Mouse (Mus musculus) kidney, adult 8-10 months (tissue): Measurements from ENCODE around the gene Tepsin.

ENCODE experiments used
- DNase-seq, 2 experiments: peaks; one replicate each; pipeline ENCODE4 v3.0.0; 2022

Tepsin gene

DNA sequence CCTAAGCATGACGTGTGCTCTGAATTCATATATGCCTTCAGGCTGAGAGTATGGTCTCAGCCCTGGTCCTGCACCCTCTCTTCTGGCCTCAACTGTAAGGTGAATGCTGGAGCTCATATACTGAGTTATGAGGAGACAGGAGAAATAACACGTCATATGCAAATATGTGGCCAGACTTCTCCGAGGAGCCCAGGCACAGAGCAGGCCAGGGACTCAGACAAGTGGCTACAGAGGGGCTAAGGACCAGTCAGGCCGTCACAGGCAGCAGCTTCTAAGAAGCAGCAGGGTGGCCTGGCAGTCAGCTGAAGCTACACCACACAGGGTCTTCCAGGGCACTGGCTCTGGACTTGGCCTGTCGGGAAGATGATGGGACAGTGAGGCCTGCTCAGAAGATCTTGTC lies 35.2 kb downstream of the Tepsin start:
- DNase-seq, result no peak

DNA sequence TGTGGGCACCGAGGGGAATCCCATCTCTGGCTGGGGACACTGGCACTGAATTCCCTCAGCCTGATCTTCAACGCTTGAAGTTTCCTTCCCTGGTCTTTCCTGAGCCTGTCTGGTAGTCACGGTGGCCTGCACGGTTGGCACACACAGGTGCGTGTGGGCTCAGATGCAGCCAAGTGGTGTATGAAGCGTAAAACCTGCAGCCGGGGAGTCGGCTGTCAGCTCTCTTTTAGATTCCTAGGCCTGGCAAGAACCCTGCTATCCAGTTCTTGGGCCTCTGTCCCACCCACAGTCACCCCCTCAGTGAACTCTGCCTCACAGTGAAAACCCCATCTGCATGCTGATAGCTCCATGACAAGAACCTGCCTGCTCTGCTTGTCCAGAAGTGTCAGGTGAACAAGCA lies 37.9 kb downstream of the Tepsin start:
- DNase-seq, result no peak

- DNase-seq, result no peak
Observed at GRCm38 (mm10) chr11:120055953-120056732, 42.4 kb downstream of the Tepsin start.

DNA sequence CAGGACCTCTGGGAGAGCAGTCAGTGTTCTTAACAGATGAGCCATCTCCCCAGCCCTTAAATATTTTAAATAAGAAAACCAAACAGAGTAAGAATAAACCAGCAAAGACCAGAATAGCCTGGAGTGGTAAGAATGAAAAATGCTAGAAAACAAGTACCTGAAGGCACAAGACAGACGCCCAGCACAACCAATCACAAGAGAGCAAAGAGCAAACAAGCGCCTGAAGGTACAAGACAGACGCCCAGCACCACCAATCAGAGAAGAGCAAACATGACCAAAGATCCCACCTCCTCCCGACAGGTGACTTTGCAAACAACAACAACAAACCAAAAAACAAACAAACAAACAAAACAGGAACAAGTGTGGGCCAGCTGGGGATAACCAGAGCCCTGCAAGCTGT lies 44.7 kb downstream of the Tepsin start:
- DNase-seq, result no peak

DNA sequence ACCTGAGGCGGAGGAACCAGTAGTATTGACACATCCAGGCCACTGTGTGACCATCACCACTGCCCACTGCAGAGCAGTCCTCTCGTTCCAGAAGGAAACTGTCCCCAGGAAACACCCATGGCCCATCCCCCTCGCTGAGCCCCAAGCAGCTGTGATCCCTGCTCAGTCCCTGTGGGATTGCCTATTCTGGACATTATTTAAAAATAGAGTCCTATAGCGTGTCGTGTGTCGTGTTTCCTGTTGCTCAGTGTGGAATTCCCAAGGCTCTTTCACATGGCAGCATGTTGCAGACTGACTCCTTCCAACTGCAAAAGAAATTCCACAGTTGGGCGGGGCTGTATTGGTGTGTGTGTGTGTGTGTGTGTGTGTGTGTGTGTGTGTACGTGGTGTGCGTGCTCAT lies 46.3 kb downstream of the Tepsin start:
- no peak for DNase-seq

- no peak for DNase-seq
Observed at GRCm38 (mm10) chr11:120051124-120051811, 47.3 kb downstream of the Tepsin start.

- DNase-seq, result peak; percentile 27 to 34
Observed at GRCm38 (mm10) chr11:120049067-120049466, 49.5 kb downstream of the Tepsin start.

DNA sequence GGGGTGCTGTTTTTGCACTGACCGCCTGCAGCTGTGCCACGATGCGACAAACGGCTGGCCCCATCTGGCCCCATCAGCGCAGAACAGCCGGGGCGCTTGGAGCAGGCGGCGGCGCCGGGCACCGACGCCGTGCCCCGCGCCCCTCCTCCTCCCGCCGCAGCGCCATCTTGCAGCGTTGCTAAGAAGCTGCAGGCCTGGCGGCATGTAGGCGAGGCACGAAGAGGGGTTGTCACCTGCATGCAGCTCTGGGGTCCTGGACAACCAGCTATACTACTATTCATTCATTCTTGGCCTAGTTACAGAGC lies 50.3 kb downstream of the Tepsin start:
- no peak for DNase-seq

DNA sequence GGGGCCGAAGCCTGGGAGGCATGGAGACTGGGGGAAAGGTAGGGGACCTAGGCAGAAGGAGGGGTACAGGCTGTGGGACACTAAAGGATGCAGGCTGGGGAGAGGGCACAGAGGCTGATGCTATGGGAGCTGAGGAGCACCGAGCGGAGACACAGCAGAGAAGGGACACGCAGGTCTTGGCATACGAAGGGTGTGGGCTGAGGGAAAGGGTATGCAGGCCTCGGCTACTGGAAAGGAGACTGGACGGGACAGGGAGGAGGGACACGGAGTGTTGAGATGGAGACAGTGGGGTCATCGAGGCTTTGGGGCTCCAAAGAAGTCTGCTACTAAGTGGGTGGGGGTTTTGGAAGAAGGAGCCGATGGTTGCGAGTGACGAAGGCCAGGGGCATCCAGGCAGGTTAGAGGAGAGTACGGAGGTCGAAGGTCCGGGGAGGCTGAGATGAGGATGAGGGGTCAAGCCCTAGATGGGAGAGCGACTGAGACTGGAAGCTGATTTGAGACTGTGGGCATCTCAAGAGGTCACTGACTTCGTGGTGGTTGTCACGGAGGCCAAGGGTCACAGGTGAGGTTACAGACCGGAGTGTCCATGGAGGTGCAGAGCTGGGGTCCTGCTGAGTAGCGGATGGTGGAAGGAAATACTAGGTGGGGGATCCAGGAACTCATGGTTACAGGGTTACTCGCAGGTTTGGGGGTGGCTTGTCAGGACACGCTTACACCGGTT lies 50.8 kb downstream of the Tepsin start:
- DNase-seq, result no peak

GRCm38 (mm10) chr11:120046553-120047191 lies 51.9 kb downstream of the Tepsin start, which contains the start of gene Aatk:
Gene Aatk (minus strand): TSS chr11:120047167.
- no peak for DNase-seq

DNA sequence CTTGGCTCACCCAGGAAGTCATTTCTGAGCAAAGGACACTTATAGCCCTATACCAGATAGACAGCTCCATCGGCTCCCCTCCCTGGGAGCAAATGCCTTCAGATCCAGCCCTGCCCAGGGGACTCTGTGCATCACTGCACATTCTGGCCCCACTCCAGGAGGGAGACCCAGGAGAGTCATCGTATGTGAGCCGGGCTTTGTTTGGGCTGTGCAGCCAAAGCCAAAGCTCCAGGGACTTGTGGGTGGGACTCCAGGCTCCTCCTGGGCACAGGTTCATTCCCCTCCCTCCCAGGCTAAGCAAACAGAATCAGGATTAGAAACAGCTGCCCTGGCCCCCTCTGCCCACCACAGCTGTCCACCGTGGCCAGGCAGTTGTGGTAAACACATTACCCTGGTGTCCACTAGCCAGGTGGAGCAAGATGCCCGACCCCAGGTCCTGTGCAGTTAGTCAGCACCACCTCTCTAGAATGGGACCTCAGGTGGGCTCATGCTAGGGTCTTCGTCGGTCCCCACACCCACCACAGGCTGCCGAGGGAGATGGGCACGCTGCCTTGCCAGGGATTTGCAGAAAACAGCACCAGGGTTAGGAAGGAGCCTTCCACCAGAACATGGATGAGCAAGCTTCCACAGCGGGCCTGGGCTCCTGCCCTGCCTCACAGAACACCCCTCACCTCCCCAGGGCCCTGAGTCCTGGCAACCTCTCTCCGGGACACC lies 52.5 kb downstream of the Tepsin start:
- DNase-seq, result no peak

DNA sequence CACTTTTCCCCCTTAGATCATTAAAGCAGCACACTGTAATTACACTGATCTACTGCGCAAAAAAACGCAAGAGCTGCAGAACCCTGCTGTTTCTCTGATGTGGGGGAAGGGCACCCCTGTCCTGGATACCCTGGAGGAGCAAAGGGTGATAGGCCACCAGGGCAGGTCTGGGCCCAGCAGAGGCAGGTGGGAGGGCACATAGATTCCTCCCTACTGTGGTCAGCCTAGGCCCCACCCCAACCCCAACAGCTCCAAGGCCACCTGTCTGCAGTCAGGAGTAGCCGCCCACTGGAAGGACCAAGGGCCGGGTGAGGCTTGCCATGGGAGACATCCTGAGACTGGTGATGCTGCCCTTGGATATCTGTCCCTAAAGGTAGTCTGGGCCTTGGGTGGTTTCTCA lies 53.2 kb downstream of the Tepsin start:
- DNase-seq, result no peak

DNA sequence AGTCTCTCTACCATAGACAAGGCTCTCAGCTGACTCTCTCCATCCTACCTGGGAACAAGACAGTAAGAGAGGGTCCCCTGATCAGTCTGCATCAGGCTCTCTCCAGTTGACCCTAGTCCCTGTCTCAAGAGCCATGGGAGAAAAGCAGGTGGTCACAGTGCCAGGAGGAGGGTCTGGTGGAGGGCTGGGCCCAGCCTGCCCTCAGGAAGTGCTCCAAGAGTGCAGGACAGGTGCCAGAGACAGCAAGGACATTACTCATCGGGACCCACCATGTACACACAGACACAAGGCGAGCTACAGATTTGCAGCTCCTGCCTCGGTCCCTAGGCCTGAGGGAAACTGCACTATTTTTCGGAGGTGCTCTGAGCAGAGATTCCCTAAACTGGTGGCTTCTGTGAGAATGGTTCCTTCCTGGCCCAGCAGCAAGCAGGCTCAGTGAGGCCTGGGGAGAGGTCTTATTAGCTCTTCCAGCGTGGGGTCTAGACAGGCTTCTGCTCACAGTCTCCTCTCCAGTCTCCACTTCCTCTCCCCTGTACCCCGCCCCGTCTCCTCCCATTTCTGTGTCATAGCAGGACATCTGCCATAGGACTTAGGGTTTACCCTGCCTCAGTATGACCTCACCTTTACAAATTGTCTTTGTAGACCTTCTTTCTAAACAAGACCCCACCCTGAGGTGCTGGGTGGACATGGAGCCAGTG lies 56.2 kb downstream of the Tepsin start:
- DNase-seq, result no peak

DNA sequence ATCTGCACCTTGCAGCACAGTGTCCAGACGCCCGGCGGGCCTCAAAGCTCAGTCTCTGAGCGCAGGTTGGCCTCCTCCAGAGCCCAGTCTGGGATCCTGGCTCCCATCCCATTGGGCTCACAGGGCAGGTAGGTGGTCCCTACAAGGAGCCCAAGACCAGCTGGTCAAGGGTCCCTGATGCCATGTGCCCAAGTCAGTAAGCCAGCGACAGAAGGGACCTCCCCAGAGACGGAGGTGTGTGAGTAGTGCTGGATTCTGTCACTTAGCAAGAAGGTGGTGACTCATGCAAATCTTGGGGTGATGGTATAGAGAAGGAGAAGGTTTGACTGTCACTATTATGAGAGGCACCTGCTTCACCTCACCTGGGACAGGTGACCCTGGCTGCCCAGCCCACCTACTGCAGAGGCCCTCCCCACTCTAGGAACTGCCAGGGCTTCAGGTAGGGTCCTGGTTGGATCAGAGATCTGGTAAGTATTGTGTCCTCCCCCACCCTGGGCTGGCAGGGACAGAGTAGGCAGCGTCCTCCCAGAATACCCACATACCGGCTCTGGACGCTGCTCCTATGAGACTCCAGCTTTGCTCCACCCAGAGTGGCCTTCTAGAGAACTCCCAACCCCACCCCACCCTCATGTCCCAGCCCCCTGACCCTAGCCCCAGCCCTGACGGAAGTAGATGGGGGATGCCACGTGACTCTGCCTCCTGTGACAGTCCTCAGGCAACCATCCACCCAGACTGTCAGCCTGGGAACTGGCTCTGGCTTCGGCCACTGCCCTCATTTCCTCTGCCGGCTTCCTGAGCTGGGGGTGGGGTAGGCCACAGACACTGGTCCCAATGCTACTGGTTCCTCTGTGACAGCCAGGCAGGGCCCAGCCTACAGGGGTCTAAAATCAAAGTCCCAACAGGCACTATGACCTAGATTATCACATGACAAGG lies 57.1 kb downstream of the Tepsin start:
- DNase-seq, result peak; percentile 75 to 82
